Mouse (Mus musculus) spleen, postnatal 4 days (tissue): Measurements from ENCODE around the gene Ankrd65.
A peak's percentile ranks its signal among the peaks of the same experiment; 100 is the strongest.
"Not testable (repeated sequence)": the region's sequence is repeated elsewhere in the genome, so short reads cannot be mapped to it uniquely, and the experiment has no call there.

Experiments
- DNase-seq, 2 experiments: peaks; one replicate each; pipeline ENCODE4 v3.0.0; 2022; ENCODE audit warnings: low spot score in 2 of 2

Ankrd65 gene

GRCm38 (mm10) chr4:155790021-155790489 is at the start of gene Ankrd65:
TSS of gene Ankrd65 (plus strand) at chr4:155790439.
- DNase-seq: no peak

GRCm38 (mm10) chr4:155740681-155741080 is 49.6 kb upstream of the Ankrd65 start:
- DNase-seq: not testable (repeated sequence)

- no peak for DNase-seq
Measured at GRCm38 (mm10) chr4:155742684-155743083, 47.6 kb upstream of the Ankrd65 start.

GRCm38 (mm10) chr4:155744474-155744873 is 45.8 kb upstream of the Ankrd65 start:
- DNase-seq: no peak

GRCm38 (mm10) chr4:155745136-155745535 is 45.1 kb upstream of the Ankrd65 start:
- DNase-seq: no peak

GRCm38 (mm10) chr4:155746036-155746548 is 44.1 kb upstream of the Ankrd65 start:
- DNase-seq: no peak

- no peak for DNase-seq
Measured at GRCm38 (mm10) chr4:155746575-155747490, 43.4 kb upstream of the Ankrd65 start.

- no peak for DNase-seq
Measured at GRCm38 (mm10) chr4:155757011-155757410, 33.2 kb upstream of the Ankrd65 start.

- peak in 1 of 2 experiments; percentile 47 for DNase-seq
Measured at GRCm38 (mm10) chr4:155759862-155760612, 30.2 kb upstream of the Ankrd65 start.

GRCm38 (mm10) chr4:155760613-155761355 is 29.5 kb upstream of the Ankrd65 start, which contains the start of gene Atad3a:
TSS of gene Atad3a (minus strand) at chr4:155761093.
- DNase-seq: peak; percentile 96 to 99

GRCm38 (mm10) chr4:155761356-155762099 is 28.7 kb upstream of the Ankrd65 start:
- no peak for DNase-seq

- DNase-seq: no peak
Measured at GRCm38 (mm10) chr4:155762357-155762756, 27.9 kb upstream of the Ankrd65 start.

GRCm38 (mm10) chr4:155769496-155769879 is 20.8 kb upstream of the Ankrd65 start:
- DNase-seq: no peak

GRCm38 (mm10) chr4:155769880-155770512 is 20.2 kb upstream of the Ankrd65 start:
- DNase-seq: peak; percentile 90 to 98

GRCm38 (mm10) chr4:155770626-155771025 is 19.6 kb upstream of the Ankrd65 start:
- no peak for DNase-seq

GRCm38 (mm10) chr4:155771706-155772105 is 18.5 kb upstream of the Ankrd65 start:
- DNase-seq: no peak

- peak in 1 of 2 experiments; percentile 64 for DNase-seq
Measured at GRCm38 (mm10) chr4:155772786-155773185, 17.5 kb upstream of the Ankrd65 start.

GRCm38 (mm10) chr4:155773335-155774078 is 16.7 kb upstream of the Ankrd65 start:
- DNase-seq: peak in 1 of 2 experiments; percentile 53

- peak; percentile 87 to 91 for DNase-seq
Measured at GRCm38 (mm10) chr4:155774280-155774754, 15.9 kb upstream of the Ankrd65 start, which contains the start of gene Vwa1. TSS of gene Vwa1 (minus strand) at chr4:155774698.
